In the genomic region with DNA sequence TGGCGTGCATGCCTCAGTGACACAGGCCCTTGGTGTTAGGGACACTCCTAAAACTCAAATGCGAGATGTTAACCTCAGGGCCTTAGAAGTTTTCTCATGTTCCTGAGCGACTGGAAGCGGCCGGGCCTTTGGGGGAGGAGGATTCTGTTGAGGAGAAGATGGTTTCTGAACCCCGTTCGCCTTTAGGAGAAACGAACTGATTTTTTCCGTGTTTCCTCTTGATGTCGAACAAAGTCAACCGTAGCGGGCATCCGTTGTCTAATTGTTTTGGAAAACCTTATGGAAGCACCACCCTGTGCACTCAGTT, we compare ENCODE assay signal across 7 mouse cellular contexts. TPM values are rescaled to one million over a fixed set of nuclear protein-coding genes. Genes with fewer than 3 reads are reported as not detected.
DNase-seq lines count a peak whose midpoint lies in the region; ATAC-seq and TF ChIP-seq lines count a peak whose summit lies in the region.

No protein-coding gene starts in this region.

- WGBS in lung, postnatal 0 days = under 1% methylated on average over 13 of the region's 13 CpGs
- WGBS in limb, embryonic 13.5 days = 1% methylated on average over 13 of the region's 13 CpGs
- whole genome bisulfite sequencing in stomach, embryonic 15.5 days = 1% methylated on average over 13 of the region's 13 CpGs

- no peaks in the 10 kb centered on the region for H3K4me1 ChIP-seq in lung, postnatal 0 days (ENCODE audit: insufficient read depth, low read depth, low read length)
- H3K4me1 ChIP-seq in limb, embryonic 13.5 days = peaks cover 12% of the 10 kb centered on the region
- H3K4me1 ChIP-seq in stomach, embryonic 15.5 days = 0 out of 2 replicates have a peak, but pooled peaks cover 4% of the 10 kb centered on the region

- ATAC-seq in lung, postnatal 0 days = no peak
- 0 out of 2 replicates have a peak, but pooled peaks have one; percentile 6 for ATAC-seq in erythroid progenitor cell, adult 5-6 weeks (replicated peaks; ENCODE audit: low FRiP score, poor library complexity, severe bottlenecking)
- no peak for ATAC-seq in limb, embryonic 13.5 days (ENCODE audit: low FRiP score, low read depth)
- ATAC-seq in stomach, embryonic 15.5 days (ENCODE audit: insufficient read depth, low FRiP score, low read depth) = no peak

- peak overlapping the region; percentile 91 for H3K9ac ChIP-seq in lung, postnatal 0 days (replicated peaks; ENCODE audit: low read depth)
- peak overlapping the region; percentile 91 for H3K9ac ChIP-seq in limb, embryonic 13.5 days
- peak overlapping the region; percentile 93 for H3K9ac ChIP-seq in stomach, embryonic 15.5 days

- no peaks in the 10 kb centered on the region for H3K27me3 ChIP-seq in lung, postnatal 0 days (replicated peaks; ENCODE audit: insufficient read depth, low read length)
- peaks cover 8% of the 10 kb centered on the region for H3K27me3 ChIP-seq in limb, embryonic 13.5 days
- H3K27me3 ChIP-seq in stomach, embryonic 15.5 days (replicated peaks) = no peaks in the 10 kb centered on the region

- H3K4me3 ChIP-seq in lung, postnatal 0 days (ENCODE audit: low read depth, low read length) = peak overlapping the region; percentile 85
- peak overlapping the region; percentile 94 for H3K4me3 ChIP-seq in limb, embryonic 13.5 days
- peak overlapping the region; percentile 99 for H3K4me3 ChIP-seq in stomach, embryonic 15.5 days (replicated peaks)

- no peak for TF ChIP-seq CTCF in lung, postnatal 0 days (IDR thresholded peaks at IDR 0.05)

- H3K36me3 ChIP-seq in lung, postnatal 0 days (ENCODE audit: insufficient read depth, low read length) = no peaks in the 10 kb centered on the region
- no peaks in the 10 kb centered on the region for H3K36me3 ChIP-seq in limb, embryonic 13.5 days
- no peaks in the 10 kb centered on the region for H3K36me3 ChIP-seq in stomach, embryonic 15.5 days

- DNase-seq in lung, postnatal 0 days (ENCODE audit: low spot score) = no peak
- no peak for DNase-seq in lung, adult 18-20 months
- no peak for DNase-seq in embryo, embryonic 11 days
- DNase-seq in adrenal gland, postnatal 4 days (ENCODE audit: low spot score in 2 of 2) = no peak

- peak overlapping the region; percentile 60 for H3K4me2 ChIP-seq in lung, postnatal 0 days (replicated peaks; ENCODE audit: low read depth, low read length)
- peak overlapping the region; percentile 75 for H3K4me2 ChIP-seq in limb, embryonic 13.5 days (replicated peaks)
- H3K4me2 ChIP-seq in stomach, embryonic 15.5 days = peak overlapping the region; percentile 70

- H3K9me3 ChIP-seq in lung, postnatal 0 days (ENCODE audit: low read length) = no peaks in the 10 kb centered on the region
- H3K9me3 ChIP-seq in limb, embryonic 13.5 days = no peaks in the 10 kb centered on the region
- H3K9me3 ChIP-seq in stomach, embryonic 15.5 days = no peaks in the 10 kb centered on the region

- no peak for TF ChIP-seq EP300 in lung, postnatal 0 days (IDR thresholded peaks at IDR 0.05)

- peak overlapping the region; percentile 91 for H3K27ac ChIP-seq in lung, postnatal 0 days (ENCODE audit: low read length)
- peak overlapping the region; percentile 88; the same call in 1 of the 2 replicates for H3K27ac ChIP-seq in limb, embryonic 13.5 days
- H3K27ac ChIP-seq in stomach, embryonic 15.5 days = peak overlapping the region; percentile 93

RNA-seq across cellular contexts. Expression of a gene that starts 1.1 kb away (rescaled TPM):
- 95.1 and 96.5 TPM in 2 replicates for polyA plus RNA-seq in lung, postnatal 0 days (2015; fragmentation: Nextera tagmentation; extraction: Ambion mirVana)
- 35.7 and 45.7 TPM in 2 replicates for total RNA-seq in erythroid progenitor cell, adult 5-6 weeks (2015; ENCODE audit: low replicate concordance)
- total RNA-seq in erythroid progenitor cell, adult 5-6 weeks (2017; ENCODE audit: low replicate concordance) = 49.0 and 72.4 TPM in 2 replicates
- polyA plus RNA-seq in limb, embryonic 13.5 days (2015; fragmentation: Nextera tagmentation; extraction: Ambion mirVana) = 169 and 174 TPM in 2 replicates
- polyA plus RNA-seq in stomach, embryonic 15.5 days (2015; fragmentation: Nextera tagmentation; extraction: Ambion mirVana) = 124 and 152 TPM in 2 replicates
- total RNA-seq in adrenal gland, postnatal 4 days (2021) = 10 to 100 TPM; 89.5 to 95.0 TPM

RNA-seq across cellular contexts. Expression of a gene that starts 10.2 kb away (rescaled TPM):
- 5.4 and 6.2 TPM in 2 replicates for polyA plus RNA-seq in lung, postnatal 0 days (2015; fragmentation: Nextera tagmentation; extraction: Ambion mirVana)
- 2.1 and 2.5 TPM in 2 replicates for total RNA-seq in erythroid progenitor cell, adult 5-6 weeks (2015; ENCODE audit: low replicate concordance)
- total RNA-seq in erythroid progenitor cell, adult 5-6 weeks (2017; ENCODE audit: low replicate concordance) = 1.3 and 1.4 TPM in 2 replicates
- polyA plus RNA-seq in limb, embryonic 13.5 days (2015; fragmentation: Nextera tagmentation; extraction: Ambion mirVana) = 10.3 and 12.1 TPM in 2 replicates
- polyA plus RNA-seq in stomach, embryonic 15.5 days (2015; fragmentation: Nextera tagmentation; extraction: Ambion mirVana) = 9.0 and 9.8 TPM in 2 replicates
- total RNA-seq in adrenal gland, postnatal 4 days (2021) = 10 to 100 TPM; 23.4 to 26.9 TPM

RNA-seq across cellular contexts. Expression of a gene that starts 53.6 kb away (rescaled TPM):
- polyA plus RNA-seq in lung, postnatal 0 days (2015; fragmentation: Nextera tagmentation; extraction: Ambion mirVana) = 0.45 and 0.83 TPM in 2 replicates
- not detected in 2 replicates for total RNA-seq in erythroid progenitor cell, adult 5-6 weeks (2015; ENCODE audit: low replicate concordance)
- total RNA-seq in erythroid progenitor cell, adult 5-6 weeks (2017; ENCODE audit: low replicate concordance) = not detected in 2 replicates
- polyA plus RNA-seq in limb, embryonic 13.5 days (2015; fragmentation: Nextera tagmentation; extraction: Ambion mirVana) = 17.6 and 22.0 TPM in 2 replicates
- polyA plus RNA-seq in stomach, embryonic 15.5 days (2015; fragmentation: Nextera tagmentation; extraction: Ambion mirVana) = 0.24 and 0.86 TPM in 2 replicates
- total RNA-seq in adrenal gland, postnatal 4 days (2021) = 10 to 100 TPM in 1 of 2 experiments, 1 to 10 TPM in 1; 5.2 to 18.0 TPM

Comparison
In these comparisons a context has a peak if more than half of its experiments do, and no peak if none do; other contexts are left out.
1. RNA of a gene that starts 53.6 kb away (polyA plus RNA-seq): 17.6 to 22.0 TPM in limb, embryonic 13.5 days; 0.45 to 0.83 TPM in lung, postnatal 0 days and 0.24 to 0.86 TPM in stomach, embryonic 15.5 days; every median in the first group is over 10 times any median in the second.
2. Peak in every context shown above with its lines, with median percentiles within 50 percentile points of each other: H3K27ac ChIP-seq, H3K4me2 ChIP-seq, H3K4me3 ChIP-seq and H3K9ac ChIP-seq.